Mouse (Mus musculus): ENCODE results near the gene Cdca3.

Cdca3 gene

GRCm38 (mm10) chr6:124835531-124835930 lies 6.2 kb downstream of the Cdca3 start:
- Histone ChIP-seq H3K27me3 (ENCODE audit: control insufficient read depth, insufficient read depth, low read length, poor library complexity, severe bottlenecking) (no peaks in the 10 kb centered on the region), H3K36me3 (ENCODE audit: control insufficient read depth, insufficient read depth, low read length, poor library complexity, severe bottlenecking) (no peaks in the 10 kb centered on the region)
- no peak for DNase-seq (ENCODE audit: low read depth, low spot score)

GRCm38 (mm10) chr6:124836411-124836810 lies 7.1 kb downstream of the Cdca3 start:
- DNase-seq (ENCODE audit: low read depth, low spot score): no peak
- no peaks in the 10 kb centered on the region for H3K27me3 ChIP-seq (ENCODE audit: control insufficient read depth, insufficient read depth, low read length, poor library complexity, severe bottlenecking)
- no peaks in the 10 kb centered on the region for H3K36me3 ChIP-seq (ENCODE audit: control insufficient read depth, insufficient read depth, low read length, poor library complexity, severe bottlenecking)

- Histone ChIP-seq H3K36me3 (ENCODE audit: control insufficient read depth, insufficient read depth, low read length, poor library complexity, severe bottlenecking) (no peaks in the 10 kb centered on the region), H3K27me3 (ENCODE audit: control insufficient read depth, insufficient read depth, low read length, poor library complexity, severe bottlenecking) (no peaks in the 10 kb centered on the region)
- DNase-seq (ENCODE audit: low read depth, low spot score): no peak
These were observed 10.5 kb downstream of the Cdca3 start for GRCm38 (mm10) chr6:124839805-124840204.

DNA sequence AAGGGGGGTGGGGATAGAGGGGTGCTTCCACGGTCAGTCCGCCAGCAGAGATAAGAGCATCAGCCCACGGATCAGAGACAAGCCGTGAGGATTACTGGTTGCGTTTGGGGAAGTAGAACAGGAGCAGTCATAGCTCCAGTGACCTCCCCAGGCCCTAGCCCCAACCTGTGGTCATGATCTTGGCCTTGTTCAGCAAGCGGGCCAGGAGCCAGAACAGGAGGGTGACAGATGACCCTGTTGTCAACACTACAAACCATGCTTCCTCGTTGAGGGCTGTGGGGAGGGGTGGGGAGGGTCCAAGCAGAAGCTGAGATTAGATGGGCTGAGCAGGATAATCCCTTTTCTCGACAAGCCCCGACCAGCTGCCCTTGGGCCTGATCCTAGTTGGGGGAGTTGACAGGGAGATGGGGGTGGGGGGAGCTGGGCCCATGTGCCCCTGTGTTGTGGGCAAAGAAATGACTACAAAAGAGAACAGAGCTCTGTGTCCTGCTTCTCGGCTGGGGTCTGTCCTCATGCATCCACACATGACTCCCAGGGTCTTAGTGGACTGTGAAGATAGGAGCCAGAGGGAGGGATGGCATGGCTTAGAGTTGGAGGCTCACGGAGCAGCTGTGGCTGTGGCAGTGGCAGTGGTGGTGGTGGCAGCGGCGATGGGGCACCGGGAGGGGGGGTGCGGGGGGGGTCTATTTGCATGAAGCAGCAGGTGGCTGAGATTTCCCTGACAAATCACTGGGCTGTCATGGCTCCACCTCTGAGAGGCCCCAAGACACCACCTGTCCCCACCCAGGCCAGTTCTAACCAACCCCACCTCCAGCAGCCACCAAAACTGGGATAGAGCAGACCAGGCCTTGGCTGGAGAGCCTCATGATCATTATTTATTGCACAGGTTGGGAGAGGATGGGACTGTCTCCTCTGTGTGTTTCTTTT lies 11.2 kb downstream of the Cdca3 start, which contains the start of gene Gnb3:
Gnb3 (minus strand) TSS at position 35 of the 927 bp plus-strand sequence.
- no peaks in the 10 kb centered on the region for H3K36me3 ChIP-seq (ENCODE audit: control insufficient read depth, insufficient read depth, low read length, poor library complexity, severe bottlenecking)
- peak; percentile 62 for DNase-seq (ENCODE audit: low read depth, low spot score)
- H3K27me3 ChIP-seq (ENCODE audit: control insufficient read depth, insufficient read depth, low read length, poor library complexity, severe bottlenecking): no peaks in the 10 kb centered on the region

DNA sequence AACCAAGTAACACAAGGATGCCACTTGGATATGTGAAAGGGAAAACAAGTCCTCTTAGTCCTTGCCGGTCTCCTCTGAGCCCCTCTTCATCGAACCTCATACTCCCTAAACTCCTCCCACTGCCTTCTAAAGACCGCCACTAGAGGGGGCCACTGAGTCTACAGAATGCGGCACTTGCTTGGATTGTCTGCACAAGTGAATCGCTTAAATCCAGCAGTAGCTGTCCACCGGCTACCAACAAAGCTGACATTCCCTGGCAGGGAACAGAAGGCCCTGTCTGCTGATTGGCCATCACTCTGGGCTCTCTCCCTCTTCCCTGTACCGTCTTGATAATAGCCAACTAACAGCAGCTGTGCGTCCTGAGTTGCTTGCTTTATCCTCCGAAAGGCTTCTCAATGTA lies 18.0 kb downstream of the Cdca3 start:
- Histone ChIP-seq H3K36me3 (ENCODE audit: control insufficient read depth, insufficient read depth, low read length, poor library complexity, severe bottlenecking) (no peaks in the 10 kb centered on the region), H3K27me3 (ENCODE audit: control insufficient read depth, insufficient read depth, low read length, poor library complexity, severe bottlenecking) (no peaks in the 10 kb centered on the region)
- DNase-seq (ENCODE audit: low read depth, low spot score): peak; percentile 92

DNA sequence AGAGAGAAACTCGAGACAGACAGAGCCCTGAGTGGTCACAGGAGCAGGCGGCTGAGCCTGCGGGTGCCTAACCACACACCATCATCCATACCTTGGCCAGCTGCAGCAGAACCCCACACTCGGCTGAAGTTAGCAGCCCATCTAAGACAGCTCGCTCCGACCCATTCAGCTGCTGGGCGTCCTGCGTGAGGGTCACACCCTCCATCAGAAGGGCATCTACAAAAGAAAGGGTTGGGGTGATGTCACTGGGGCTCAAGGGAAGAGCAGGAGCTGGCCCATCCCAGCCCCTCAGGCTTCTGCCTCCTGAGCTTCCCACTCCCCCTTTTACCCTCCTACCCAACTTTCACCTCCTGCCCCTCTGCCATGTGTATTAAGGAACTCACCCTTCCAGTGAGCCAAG lies 21.2 kb downstream of the Cdca3 start:
- no peaks in the 10 kb centered on the region for H3K36me3 ChIP-seq (ENCODE audit: control insufficient read depth, insufficient read depth, low read length, poor library complexity, severe bottlenecking)
- no peaks in the 10 kb centered on the region for H3K27me3 ChIP-seq (ENCODE audit: control insufficient read depth, insufficient read depth, low read length, poor library complexity, severe bottlenecking)
- DNase-seq (ENCODE audit: low read depth, low spot score): no peak

DNA sequence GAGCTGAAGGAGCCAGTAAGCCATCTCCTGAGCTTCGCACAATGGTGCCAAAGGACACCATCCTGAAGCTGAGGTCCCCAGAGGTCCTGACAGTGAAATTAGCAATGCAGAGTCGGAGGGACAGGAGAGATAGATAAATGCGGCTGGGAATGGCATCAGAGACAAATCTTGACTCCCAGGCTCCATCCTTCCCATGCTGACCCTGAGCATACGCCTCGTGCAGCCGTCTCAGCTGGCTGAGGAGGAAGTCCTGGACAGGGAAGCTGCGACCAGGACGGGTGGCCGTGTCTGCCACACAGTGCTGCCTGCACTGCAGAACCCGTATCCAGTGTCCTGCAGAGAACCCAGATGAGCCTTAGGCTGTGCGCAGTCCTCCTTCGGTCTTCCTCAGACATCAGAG lies 25.3 kb downstream of the Cdca3 start:
- peaks cover 5% of the 10 kb centered on the region for H3K27me3 ChIP-seq (ENCODE audit: control insufficient read depth, insufficient read depth, low read length, poor library complexity, severe bottlenecking)
- no peak for DNase-seq (ENCODE audit: low read depth, low spot score)
- H3K36me3 ChIP-seq (ENCODE audit: control insufficient read depth, insufficient read depth, low read length, poor library complexity, severe bottlenecking): no peaks in the 10 kb centered on the region

GRCm38 (mm10) chr6:124856321-124856720 lies 27.0 kb downstream of the Cdca3 start:
- H3K36me3 ChIP-seq (ENCODE audit: control insufficient read depth, insufficient read depth, low read length, poor library complexity, severe bottlenecking): no peaks in the 10 kb centered on the region
- peaks cover 5% of the 10 kb centered on the region for H3K27me3 ChIP-seq (ENCODE audit: control insufficient read depth, insufficient read depth, low read length, poor library complexity, severe bottlenecking)
- no peak for DNase-seq (ENCODE audit: low read depth, low spot score)

DNA sequence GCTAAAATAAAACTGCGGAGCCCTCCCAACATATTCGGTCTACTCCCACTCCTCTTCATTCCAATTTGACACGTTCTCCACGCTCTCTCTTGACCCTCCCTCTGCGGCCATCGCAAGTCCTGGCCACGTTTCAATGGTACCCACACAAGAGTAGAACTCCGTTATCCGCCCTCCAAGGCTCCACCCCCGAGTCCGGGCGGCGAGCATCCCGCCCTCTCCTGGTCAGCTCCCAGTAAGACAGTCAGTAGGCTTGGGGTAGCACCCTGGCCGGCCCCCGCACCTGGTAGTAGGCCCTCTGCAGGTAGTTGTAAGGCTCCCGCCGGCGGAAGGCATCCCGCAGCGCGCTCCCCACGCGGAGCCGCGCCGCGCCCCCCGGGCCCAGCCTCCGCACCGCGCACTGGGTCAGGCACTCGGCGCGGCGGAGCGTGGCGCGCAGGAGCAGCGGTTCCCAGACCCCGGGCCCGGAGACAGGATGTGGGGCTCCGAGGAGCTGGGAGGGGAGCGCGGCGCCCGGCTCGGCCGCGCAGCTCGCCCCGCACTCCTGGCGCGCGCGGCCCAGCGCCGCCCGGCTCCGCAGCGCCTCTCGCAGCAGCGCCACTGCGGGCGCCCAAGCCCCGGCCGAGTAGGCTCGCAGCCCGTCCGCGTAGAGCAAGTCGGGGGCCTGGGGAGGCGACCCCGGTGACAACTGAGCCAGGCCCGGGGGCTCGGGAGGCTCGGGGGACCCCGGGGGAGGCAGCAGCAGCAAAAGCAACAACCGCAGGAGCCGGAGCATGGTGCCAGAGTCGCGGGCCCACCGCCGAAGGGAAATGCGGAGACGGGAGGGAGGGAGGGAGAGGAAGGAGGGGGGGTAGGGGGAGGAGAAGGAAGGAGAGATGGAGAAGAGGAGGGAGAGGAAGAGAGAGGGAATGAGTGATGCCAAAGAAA lies 27.8 kb downstream of the Cdca3 start, which contains the start of gene P3h3:
P3h3 (minus strand) TSS at position 837 of the 924 bp plus-strand sequence.
- DNase-seq (ENCODE audit: low read depth, low spot score): peak; percentile 74
- Histone ChIP-seq H3K27me3 (ENCODE audit: control insufficient read depth, insufficient read depth, low read length, poor library complexity, severe bottlenecking) (peaks cover 5% of the 10 kb centered on the region), H3K36me3 (ENCODE audit: control insufficient read depth, insufficient read depth, low read length, poor library complexity, severe bottlenecking) (no peaks in the 10 kb centered on the region)

- DNase-seq (ENCODE audit: low read depth, low spot score): no peak
- Histone ChIP-seq H3K27me3 (ENCODE audit: control insufficient read depth, insufficient read depth, low read length, poor library complexity, severe bottlenecking) (peaks cover 7% of the 10 kb centered on the region), H3K36me3 (ENCODE audit: control insufficient read depth, insufficient read depth, low read length, poor library complexity, severe bottlenecking) (no peaks in the 10 kb centered on the region)
These were observed 28.6 kb downstream of the Cdca3 start for GRCm38 (mm10) chr6:124857840-124858530.

DNA sequence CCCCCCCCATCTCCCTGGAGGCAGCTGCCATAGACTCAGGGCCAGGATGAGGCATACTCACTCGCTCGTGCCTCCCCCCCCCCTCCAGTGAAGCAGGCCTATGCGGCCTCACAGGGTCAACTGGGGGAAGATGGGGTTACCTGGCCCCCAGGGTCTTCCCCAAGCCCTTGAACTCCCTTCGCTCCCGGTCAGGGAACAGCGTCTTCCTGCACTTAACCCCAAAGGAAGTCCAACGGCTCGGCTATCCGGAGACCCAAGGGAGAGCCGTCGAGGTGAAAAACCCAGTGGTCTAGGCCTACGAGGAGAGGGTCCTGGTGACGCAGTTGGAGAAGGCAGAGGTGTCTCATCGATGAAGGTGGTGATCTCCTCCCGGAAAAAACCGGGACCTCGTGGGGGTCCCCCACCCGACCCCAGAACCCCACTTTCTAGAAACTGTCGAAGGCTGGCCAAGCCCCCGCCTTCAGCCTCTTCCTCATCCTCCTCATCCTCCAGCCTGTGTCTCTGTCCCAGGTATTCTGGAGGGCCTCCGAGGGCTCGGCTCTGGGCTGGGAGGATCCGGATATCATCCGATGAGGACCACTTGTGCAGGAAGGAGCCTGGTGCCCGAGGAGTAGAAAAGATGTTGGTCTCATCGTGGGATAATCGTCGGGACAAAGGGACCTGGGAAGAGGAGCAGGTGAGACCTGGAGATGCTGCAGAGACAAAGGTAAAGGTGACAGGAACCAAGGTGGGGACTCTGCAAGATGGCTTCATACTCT lies 29.4 kb downstream of the Cdca3 start:
- peaks cover 7% of the 10 kb centered on the region for H3K27me3 ChIP-seq (ENCODE audit: control insufficient read depth, insufficient read depth, low read length, poor library complexity, severe bottlenecking)
- DNase-seq (ENCODE audit: low read depth, low spot score): no peak
- H3K36me3 ChIP-seq (ENCODE audit: control insufficient read depth, insufficient read depth, low read length, poor library complexity, severe bottlenecking): no peaks in the 10 kb centered on the region

DNA sequence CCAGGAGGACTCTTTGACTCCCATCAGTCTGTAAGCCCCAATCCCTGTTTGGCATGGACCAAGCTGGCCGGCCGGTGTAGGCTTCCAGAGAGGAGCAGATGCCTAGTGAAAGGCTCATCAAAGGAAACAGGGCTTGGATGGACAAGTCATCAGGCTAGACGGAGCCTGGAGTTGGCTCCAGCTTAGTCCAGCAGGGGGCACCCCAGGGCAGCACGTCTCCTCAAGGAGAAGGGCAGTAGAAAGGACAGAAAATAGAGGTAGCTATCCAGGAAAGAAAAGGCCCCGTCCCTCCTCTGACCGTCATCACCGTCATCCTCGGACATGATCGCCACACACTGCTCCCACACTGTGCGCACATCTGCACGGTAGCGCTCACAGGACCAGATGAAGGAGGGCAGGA lies 30.4 kb downstream of the Cdca3 start:
- H3K27me3 ChIP-seq (ENCODE audit: control insufficient read depth, insufficient read depth, low read length, poor library complexity, severe bottlenecking): peaks cover 7% of the 10 kb centered on the region
- peak; percentile 83 for DNase-seq (ENCODE audit: low read depth, low spot score)
- no peaks in the 10 kb centered on the region for H3K36me3 ChIP-seq (ENCODE audit: control insufficient read depth, insufficient read depth, low read length, poor library complexity, severe bottlenecking)

- H3K36me3 ChIP-seq (ENCODE audit: control insufficient read depth, insufficient read depth, low read length, poor library complexity, severe bottlenecking): no peaks in the 10 kb centered on the region
- no peak for DNase-seq (ENCODE audit: low read depth, low spot score)
- H3K27me3 ChIP-seq (ENCODE audit: control insufficient read depth, insufficient read depth, low read length, poor library complexity, severe bottlenecking): peaks cover 7% of the 10 kb centered on the region
These were observed 31.2 kb downstream of the Cdca3 start for GRCm38 (mm10) chr6:124860511-124860910.

DNA sequence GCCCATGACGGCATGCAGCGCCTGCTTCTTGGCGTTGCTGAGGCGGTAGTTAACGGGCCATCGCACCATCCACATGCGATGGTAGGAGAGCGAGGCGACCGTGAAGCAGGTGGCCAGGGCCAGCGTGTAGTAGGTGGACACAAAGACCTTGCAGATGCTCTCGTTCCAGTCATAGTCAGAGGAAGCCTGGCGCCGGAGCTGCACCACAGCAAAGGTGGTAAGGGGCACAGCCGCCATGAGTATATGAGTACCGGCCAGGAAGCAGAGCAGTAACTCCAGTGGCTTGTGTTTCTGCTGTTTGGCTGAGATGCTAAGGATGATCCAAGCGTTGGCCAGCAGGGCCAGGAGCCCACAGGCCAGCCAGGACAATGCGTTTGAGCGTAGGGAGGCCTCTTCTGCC lies 31.9 kb downstream of the Cdca3 start:
- Histone ChIP-seq H3K27me3 (ENCODE audit: control insufficient read depth, insufficient read depth, low read length, poor library complexity, severe bottlenecking) (peaks cover 4% of the 10 kb centered on the region; the same call in 1 of the 2 replicates), H3K36me3 (ENCODE audit: control insufficient read depth, insufficient read depth, low read length, poor library complexity, severe bottlenecking) (no peaks in the 10 kb centered on the region)
- DNase-seq (ENCODE audit: low read depth, low spot score): no peak
